Mouse (Mus musculus): ENCODE data around the gene Astn1.
A peak's percentile ranks its signal among the peaks of the same experiment; 100 is the strongest.

Gene Astn1

DNA sequence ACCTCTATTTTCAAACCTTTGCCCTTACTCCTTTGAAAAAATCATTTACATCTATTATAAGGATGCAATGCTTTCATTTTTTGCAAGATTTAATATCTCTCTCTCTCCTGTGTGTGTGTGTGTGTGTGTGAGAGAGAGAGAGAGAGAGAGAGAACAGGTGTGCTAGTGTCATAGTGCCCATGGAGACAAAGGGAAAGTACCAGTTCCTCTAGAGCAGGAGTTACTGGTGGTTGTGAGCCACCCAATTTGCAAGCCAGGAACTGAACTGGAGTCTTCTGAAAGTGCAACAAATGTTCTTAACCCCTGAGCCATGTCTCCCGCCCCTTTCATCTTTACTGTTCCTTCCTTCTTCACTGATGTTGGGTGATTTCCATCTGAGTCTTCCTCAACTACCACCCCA lies 253.1 kb downstream of the Astn1 start:
- DNase-seq (ENCODE audit: low spot score in 2 of 2): no peak

- DNase-seq (ENCODE audit: low spot score in 2 of 2): no peak
These were observed 255.9 kb downstream of the Astn1 start for GRCm38 (mm10) chr1:158617943-158618342.

- DNase-seq (ENCODE audit: low spot score in 2 of 2): no peak
These were observed 270.9 kb downstream of the Astn1 start for GRCm38 (mm10) chr1:158632935-158633334.

DNA sequence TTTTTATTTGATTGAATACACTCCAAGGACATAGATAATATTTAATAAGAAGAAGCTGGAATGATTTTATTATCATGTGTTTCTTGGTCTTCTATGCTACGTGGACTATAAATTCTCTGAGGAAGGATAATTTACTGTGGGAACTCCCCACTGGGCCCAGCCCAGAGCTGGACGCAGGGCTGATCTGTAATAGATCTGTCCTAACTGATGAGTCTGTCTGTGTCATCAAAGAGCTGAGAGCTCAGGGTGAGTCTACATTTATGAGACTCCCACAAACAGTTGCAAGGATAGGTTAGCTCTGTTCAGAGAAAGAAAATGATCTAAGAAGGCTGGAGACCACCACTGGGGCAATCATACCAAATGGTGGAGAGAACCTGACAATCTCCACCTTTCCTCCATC lies 271.4 kb downstream of the Astn1 start:
- DNase-seq (ENCODE audit: low spot score in 2 of 2): no peak

GRCm38 (mm10) chr1:158641306-158641705 lies 279.2 kb downstream of the Astn1 start:
- no peak for DNase-seq (ENCODE audit: low spot score in 2 of 2)

- no peak for DNase-seq (ENCODE audit: low spot score in 2 of 2)
These were observed 280.2 kb downstream of the Astn1 start for GRCm38 (mm10) chr1:158642247-158642646.

DNA sequence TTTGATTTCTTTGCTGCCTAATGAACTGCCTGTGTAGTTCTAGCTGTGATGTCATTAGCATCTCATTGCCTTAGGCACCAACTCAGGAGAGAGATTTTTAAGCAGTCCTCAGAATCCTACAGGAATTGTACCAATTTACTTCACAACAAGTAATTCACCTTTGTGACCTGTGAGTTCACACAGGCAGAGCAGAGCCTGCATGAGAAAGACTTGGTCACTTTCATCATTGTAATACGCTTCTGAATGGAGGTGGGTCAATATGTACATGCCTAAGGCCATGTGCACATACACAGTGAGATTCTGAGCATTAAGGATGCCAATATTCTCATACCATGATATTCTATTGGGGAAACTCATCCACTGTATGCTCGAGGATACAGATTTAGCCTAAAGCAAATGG lies 290.7 kb downstream of the Astn1 start:
- DNase-seq (ENCODE audit: low spot score in 2 of 2): no peak

DNA sequence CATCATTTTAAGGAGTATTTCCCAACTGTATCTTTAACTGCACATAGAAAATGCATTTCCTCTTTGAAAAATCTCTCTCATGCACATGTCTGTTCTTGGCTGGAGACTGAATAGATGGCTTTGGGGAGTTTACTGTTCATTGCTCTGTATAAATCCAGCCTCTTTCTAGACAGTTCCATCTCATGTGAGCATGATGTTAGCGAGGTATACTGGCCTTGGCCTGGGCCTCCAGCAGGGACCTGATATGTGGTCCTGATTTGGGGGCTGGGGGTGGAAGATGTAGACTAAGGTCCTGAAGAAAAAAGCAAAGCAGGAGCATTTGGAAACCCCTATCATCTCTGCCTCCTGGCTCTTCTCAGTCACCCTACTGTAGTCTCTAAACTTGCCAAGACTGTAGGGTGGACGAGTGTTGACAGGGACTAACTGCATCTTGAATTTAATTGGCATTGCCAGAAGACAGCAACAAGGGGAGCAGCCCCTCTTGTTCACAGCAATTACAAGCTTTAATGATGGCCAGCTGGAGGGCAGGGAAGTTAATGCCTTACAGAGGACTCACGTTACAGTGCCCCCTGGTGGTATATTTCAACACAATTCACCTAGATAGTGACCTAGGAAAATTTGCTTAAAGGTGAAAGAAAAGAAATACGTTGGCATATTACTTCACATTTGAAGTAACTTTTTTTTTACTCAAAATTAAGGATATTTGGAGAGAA lies 291.9 kb downstream of the Astn1 start:
- DNase-seq (ENCODE audit: low spot score in 2 of 2): no peak

- DNase-seq (ENCODE audit: low spot score in 2 of 2): no peak
These were observed 292.6 kb downstream of the Astn1 start for GRCm38 (mm10) chr1:158654571-158655205.

DNA sequence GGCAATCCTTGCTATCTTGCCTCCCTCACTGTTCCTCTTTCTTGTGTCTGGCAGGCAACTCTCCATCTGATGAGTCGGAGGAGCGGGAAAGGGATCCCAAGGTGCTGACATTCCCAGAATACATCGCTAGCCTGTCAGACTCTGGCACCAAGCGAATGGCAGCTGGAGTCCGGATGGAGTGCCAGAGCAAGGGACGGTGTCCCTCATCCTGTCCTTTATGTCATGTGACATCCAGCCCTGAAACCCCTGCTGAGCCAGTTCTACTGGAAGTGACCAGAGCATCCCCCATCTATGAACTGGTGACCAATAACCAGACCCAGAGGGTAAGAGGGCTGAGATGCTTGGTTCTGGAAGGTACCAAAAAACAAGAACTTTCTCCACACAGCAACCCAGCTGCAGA lies 294.9 kb downstream of the Astn1 start:
- DNase-seq (ENCODE audit: low spot score in 2 of 2): no peak

- DNase-seq (ENCODE audit: low spot score in 2 of 2): no peak
These were observed 303.9 kb downstream of the Astn1 start for GRCm38 (mm10) chr1:158666001-158666400.

DNA sequence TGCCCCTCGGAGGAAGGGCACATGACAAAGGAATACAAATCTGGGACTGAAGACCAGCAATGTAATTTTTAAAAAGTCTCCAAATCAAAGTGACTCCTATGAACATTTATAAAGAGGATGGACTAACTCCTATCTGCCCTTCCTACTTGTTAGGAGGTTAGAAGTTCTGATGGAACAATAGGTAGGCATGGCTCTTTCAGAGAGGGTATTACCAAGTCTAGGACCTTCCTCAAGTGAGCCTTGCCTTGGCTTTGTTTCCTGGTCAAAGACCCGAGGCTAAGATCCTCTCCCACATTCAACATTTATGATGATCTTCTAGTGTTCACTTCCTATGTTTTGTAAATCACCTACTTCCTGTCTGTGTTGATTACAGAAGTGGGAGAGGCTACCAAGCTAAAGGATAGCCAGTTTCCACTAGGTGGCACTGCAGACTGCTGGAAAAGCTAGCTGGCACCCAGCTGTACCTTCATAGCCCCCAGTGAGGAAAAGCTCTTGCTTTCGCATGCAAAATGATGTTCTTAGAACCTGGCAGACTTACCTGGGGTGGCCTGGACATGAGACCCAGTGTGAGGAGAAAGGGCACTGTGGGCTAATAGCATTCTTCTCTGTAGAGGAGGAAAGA lies 308.0 kb downstream of the Astn1 start:
- DNase-seq (ENCODE audit: low spot score in 2 of 2): no peak

- DNase-seq (ENCODE audit: low spot score in 2 of 2): no peak
These were observed 325.7 kb downstream of the Astn1 start for GRCm38 (mm10) chr1:158687726-158688125.

- DNase-seq (ENCODE audit: low spot score in 2 of 2): no peak
These were observed 335.4 kb downstream of the Astn1 start for GRCm38 (mm10) chr1:158697423-158697822.

DNA sequence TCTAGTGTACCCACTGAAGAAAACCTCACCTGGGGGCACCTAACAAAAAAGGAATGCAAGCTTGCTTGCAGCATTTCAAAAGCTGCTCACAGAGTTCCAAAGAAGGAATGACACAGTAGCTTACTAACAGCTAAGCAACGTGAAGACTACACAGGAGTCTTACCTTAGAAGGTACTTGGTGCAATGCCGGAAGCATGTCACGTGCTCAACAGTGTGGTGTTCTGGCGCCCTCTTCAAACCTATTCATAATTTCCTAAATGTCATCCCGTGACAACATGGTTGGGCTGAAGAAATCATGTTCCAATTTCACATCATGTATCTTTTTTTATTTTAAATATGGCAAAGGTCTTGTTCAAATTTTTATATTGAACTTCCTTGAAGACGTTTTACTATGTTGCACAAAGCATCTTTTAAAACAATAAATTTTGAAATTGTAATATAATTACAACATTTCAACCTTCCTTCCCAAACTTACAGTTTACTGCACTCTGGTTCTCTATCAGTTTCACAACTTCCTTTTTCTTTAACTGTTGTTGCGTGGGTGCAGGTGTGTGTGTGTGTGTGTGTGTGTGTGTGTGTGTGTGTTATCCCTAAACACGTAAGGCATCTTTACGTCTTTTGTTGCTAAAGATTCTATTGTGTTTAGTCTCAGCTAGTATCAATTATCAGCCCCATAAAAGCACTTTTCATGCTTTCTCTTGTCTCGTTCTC lies 335.9 kb downstream of the Astn1 start:
- DNase-seq (ENCODE audit: low spot score in 2 of 2): no peak

DNA sequence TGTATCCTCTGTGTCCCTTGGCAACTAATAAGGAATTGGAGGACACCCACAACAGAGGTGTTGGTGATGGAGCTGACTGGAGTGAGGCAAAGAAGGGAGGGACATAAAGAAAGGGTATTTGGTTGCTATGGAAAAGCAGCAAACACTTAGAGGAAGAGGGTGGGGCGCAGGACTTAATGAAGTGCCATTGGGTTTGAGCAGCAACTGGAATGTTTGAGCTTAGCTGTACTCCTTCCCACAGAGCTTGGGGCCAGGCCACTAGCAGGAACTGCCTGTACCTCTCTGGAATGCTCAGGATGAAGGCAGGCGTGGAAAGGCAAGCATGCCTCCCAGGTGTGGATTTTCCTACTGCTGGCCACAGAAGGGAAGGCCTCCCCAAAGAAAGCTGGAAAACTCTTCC lies 337.2 kb downstream of the Astn1 start:
- DNase-seq (ENCODE audit: low spot score in 2 of 2): no peak

DNA sequence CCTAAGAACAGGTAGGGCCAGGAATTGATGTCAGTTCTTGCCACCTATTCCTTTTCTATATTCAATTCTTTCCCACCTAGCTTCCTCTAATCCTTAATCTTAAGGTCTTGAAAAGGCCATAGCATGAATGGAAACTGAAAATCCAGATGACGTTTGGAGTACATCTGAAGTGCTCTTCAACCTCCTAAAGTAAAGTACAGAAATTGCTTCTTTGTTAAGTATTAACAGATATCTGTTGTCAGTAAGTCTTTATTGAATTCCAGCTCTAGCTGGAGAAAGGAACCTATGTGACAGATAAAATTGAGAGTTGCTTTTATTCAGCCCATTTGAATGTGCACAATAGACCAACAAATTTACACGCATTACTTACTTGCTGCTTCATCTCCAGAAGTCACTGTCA lies 338.1 kb downstream of the Astn1 start:
- no peak for DNase-seq (ENCODE audit: low spot score in 2 of 2)

DNA sequence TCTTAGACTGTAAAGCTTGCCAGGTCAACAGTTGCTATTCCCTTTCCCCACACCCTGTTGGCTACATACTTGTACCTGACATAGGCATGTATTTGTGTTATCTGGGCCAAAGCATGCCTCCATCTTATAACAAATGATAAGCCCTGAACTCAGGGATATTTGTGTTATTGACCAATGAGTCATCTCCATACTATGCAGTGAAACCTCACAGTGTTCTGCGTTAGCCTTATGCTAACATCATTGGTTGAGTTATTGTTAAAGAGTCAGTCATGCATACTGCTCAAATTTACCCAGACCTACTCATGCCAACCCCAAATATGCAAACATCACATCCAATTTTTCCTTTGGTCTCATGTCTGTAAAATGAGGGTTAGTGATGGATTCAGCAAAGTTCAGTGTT lies 339.3 kb downstream of the Astn1 start:
- DNase-seq (ENCODE audit: low spot score in 2 of 2): no peak

DNA sequence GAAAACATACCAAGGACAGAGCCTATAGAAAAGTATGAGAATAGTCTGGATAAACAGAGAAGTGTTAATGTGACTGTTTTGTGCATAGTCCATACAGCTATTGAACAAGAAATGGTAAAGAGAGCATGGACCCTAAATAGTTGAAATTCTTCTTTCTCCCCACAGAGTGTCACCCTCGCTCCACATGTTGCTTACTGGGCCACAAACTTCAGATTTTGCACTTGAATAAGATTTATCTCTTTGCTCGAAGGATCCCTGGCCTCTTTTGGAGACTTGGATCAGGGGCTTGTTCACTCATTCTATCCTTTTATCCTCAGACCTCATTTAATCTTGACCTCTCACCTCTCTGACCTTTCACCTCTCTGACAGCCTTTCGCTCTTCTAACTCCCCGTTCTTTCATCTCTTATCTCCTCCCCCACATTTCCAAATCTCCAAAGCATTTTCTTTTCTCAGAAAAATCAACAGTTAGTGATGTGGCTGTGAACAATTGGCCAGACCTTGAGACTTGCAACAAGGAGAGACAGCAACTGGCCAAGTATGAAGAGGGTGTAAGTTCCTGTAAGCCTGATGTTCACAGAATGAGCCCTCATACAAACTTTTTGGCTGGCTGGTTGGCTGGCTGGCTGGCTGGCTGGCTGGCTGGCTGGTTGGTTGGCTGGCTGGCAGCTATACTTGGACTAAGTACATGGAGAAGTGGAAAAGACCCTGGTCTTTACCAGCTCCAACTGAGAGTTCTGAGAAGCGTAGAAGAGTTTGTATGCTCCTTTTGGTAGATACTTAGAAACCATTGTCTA lies 351.4 kb downstream of the Astn1 start:
- no peak for DNase-seq (ENCODE audit: low spot score in 2 of 2)

GRCm38 (mm10) chr1:158732868-158733496 lies 370.9 kb downstream of the Astn1 start:
- peak; percentile 43 to 44 for DNase-seq (ENCODE audit: low spot score in 2 of 2)
